Mouse (Mus musculus) MEL (cell line): Measurements from ENCODE around the gene Cpeb3. TPM values are rescaled to one million over a fixed set of nuclear protein-coding genes. Genes with fewer than 3 reads are reported as not detected.
"Not testable (repeated sequence)": the region's sequence is repeated elsewhere in the genome, so short reads cannot be mapped to it uniquely, and the experiment has no call there.

Experiments
- DNase-seq: peaks from one replicate; pipeline ENCODE4 v3.0.0; 2011; ENCODE audit warnings: low read depth, low spot score
- H3K27ac ChIP-seq: 2 replicates; pipeline ENCODE4 v1.5.1; 2012; ENCODE audit warnings: low read depth, mild to moderate bottlenecking, control low read depth, low read length, moderate library complexity; ENCODE audit not compliant: control insufficient read depth
- H3K27me3 ChIP-seq, 2 experiments: fragments of 150-350 bp in 1 of 2; sonication (generic) in 1 of 2; 2 replicates each; pipeline ENCODE4 v1.6.1; 2012; ENCODE audit warnings: low read length in 2 of 2, mild to moderate bottlenecking in 2 of 2, improper control_type of control experiment in 1 of 2, moderate library complexity in 1 of 2; ENCODE audit not compliant: insufficient read depth in 2 of 2, control insufficient read depth in 1 of 2
- H3K36me3 ChIP-seq, 2 experiments: 2 replicates each; pipeline ENCODE4 v1.6.1; 2012 to 2014; ENCODE audit warnings: low read length in 2 of 2, improper control_type of control experiment in 1 of 2, inconsistent platforms in 1 of 2, mild to moderate bottlenecking in 1 of 2; ENCODE audit not compliant: insufficient read depth in 2 of 2, control insufficient read depth in 1 of 2
- H3K4me1 ChIP-seq, 2 experiments: fragments of 150-350 bp in 1 of 2; sonication (generic) in 1 of 2; 2 replicates each; pipeline ENCODE4 v1.6.1; 2012; ENCODE audit warnings: low read length in 2 of 2, improper control_type of control experiment in 1 of 2, mild to moderate bottlenecking in 1 of 2; ENCODE audit not compliant: insufficient read depth in 2 of 2, control insufficient read depth in 1 of 2
- H3K4me3 ChIP-seq, 2 experiments: fragments of 150-350 bp in 1 of 2; sonication (generic) in 1 of 2; 2 replicates each; pipeline ENCODE4 v1.5.1; 2012; ENCODE audit warnings: low read depth in 2 of 2, low read length in 2 of 2, mild to moderate bottlenecking in 2 of 2, moderate library complexity in 2 of 2, control low read depth in 1 of 2, improper control_type of control experiment in 1 of 2; ENCODE audit not compliant: control insufficient read depth in 1 of 2, insufficient read depth in 1 of 2
- H3K79me2 ChIP-seq: 2 replicates; pipeline ENCODE4 v1.6.1; 2012; ENCODE audit warnings: mild to moderate bottlenecking, low read length, moderate library complexity; ENCODE audit not compliant: control insufficient read depth, poor library complexity, insufficient read depth
- H3K9ac ChIP-seq: 2 replicates; pipeline ENCODE4 v1.6.1; 2012; ENCODE audit warnings: low read depth, mild to moderate bottlenecking, control low read depth, low read length, moderate library complexity; ENCODE audit not compliant: control insufficient read depth, poor library complexity, severe bottlenecking
- H3K9me3 ChIP-seq: fragments of 150-350 bp; sonication (generic); replicated peaks from 2 replicates; pipeline ENCODE4 v1.6.1; 2012; ENCODE audit warnings: mild to moderate bottlenecking, low read length, improper control_type of control experiment, moderate library complexity; ENCODE audit not compliant: insufficient read depth
- BHLHE40 ChIP-seq: IDR thresholded peaks from 2 replicates; pipeline ENCODE4 v1.6.1; 2012; ENCODE audit warnings: low read depth, mild to moderate bottlenecking, inconsistent platforms, low read length, improper control_type of control experiment, borderline replicate concordance
- CTCF ChIP-seq, 3 experiments: IDR thresholded peaks in 2 of 3; conservative IDR thresholded peaks in 1 of 3; 2 replicates each; pipeline ENCODE4 v1.5.1; 2011 to 2012; ENCODE audit warnings: low read length in 3 of 3, low read depth in 2 of 3, mild to moderate bottlenecking in 2 of 3, improper control_type of control experiment in 1 of 3, inconsistent platforms in 1 of 3, mixed read lengths in 1 of 3, moderate library complexity in 1 of 3; ENCODE audit not compliant: control insufficient read depth in 1 of 3, insufficient read depth in 1 of 3, poor library complexity in 1 of 3, severe bottlenecking in 1 of 3
- ELF1 ChIP-seq: IDR thresholded peaks from 2 replicates; pipeline ENCODE4 v1.6.1; 2014; ENCODE audit warnings: low read depth, mild to moderate bottlenecking, inconsistent platforms, low read length, improper control_type of control experiment, moderate library complexity
- GABPA ChIP-seq: IDR thresholded peaks from 2 replicates; pipeline ENCODE4 v1.6.1; 2012; ENCODE audit warnings: low read depth, mild to moderate bottlenecking, inconsistent platforms, low read length, improper control_type of control experiment, moderate library complexity
- MYB ChIP-seq: IDR thresholded peaks from 2 replicates; pipeline ENCODE4 v1.6.1; 2011; ENCODE audit warnings: mild to moderate bottlenecking, low read depth, low read length, improper control_type of control experiment
- MYC ChIP-seq: IDR thresholded peaks from 2 replicates; pipeline ENCODE4 v1.6.1; 2011; ENCODE audit warnings: low read depth, mild to moderate bottlenecking, low read length, improper control_type of control experiment, moderate library complexity
- NELFE ChIP-seq: IDR thresholded peaks from 2 replicates; pipeline ENCODE4 v1.6.1; 2011; ENCODE audit warnings: low read depth, low read length, improper control_type of control experiment
- POLR2AphosphoS2 ChIP-seq: IDR thresholded peaks from 2 replicates; pipeline ENCODE4 v1.6.1; 2011; ENCODE audit warnings: low read length, improper control_type of control experiment
- POLR2AphosphoS5 ChIP-seq: IDR thresholded peaks from 2 replicates; pipeline ENCODE4 v1.6.1; 2012; ENCODE audit warnings: low read depth, borderline replicate concordance, mild to moderate bottlenecking, inconsistent platforms, low read length, moderate library complexity, mixed read lengths
- RAD21 ChIP-seq: IDR thresholded peaks from 2 replicates; pipeline ENCODE4 v1.6.1; 2011; ENCODE audit warnings: mild to moderate bottlenecking, low read depth, low read length, improper control_type of control experiment
- RCOR1 ChIP-seq: IDR thresholded peaks from 2 replicates; pipeline ENCODE4 v1.6.1; 2012; ENCODE audit warnings: low read depth, mild to moderate bottlenecking, inconsistent platforms, low read length, improper control_type of control experiment
- SIN3A ChIP-seq: IDR thresholded peaks from 2 replicates; pipeline ENCODE4 v1.6.1; 2012; ENCODE audit warnings: low read length, improper control_type of control experiment, inconsistent platforms
- TAL1 ChIP-seq: IDR thresholded peaks from 2 replicates; pipeline ENCODE4 v1.6.1; 2012; ENCODE audit warnings: mild to moderate bottlenecking, inconsistent platforms, low read length, moderate library complexity, mixed read lengths
- TBP ChIP-seq: IDR thresholded peaks from 2 replicates; pipeline ENCODE4 v1.8.0; 2011; ENCODE audit warnings: low read depth, low read length, improper control_type of control experiment
- TCF12 ChIP-seq: IDR thresholded peaks from 2 replicates; pipeline ENCODE4 v1.6.1; 2014; ENCODE audit warnings: low read depth, mild to moderate bottlenecking, inconsistent platforms, low read length, improper control_type of control experiment, moderate library complexity
- UBTF ChIP-seq: IDR thresholded peaks from 2 replicates; pipeline ENCODE4 v1.6.1; 2012; ENCODE audit warnings: low read depth, mild to moderate bottlenecking, inconsistent platforms, low read length, improper control_type of control experiment, moderate library complexity, borderline replicate concordance; ENCODE audit not compliant: insufficient read depth
- USF1 ChIP-seq: IDR thresholded peaks from 2 replicates; pipeline ENCODE4 v1.6.1; 2014; ENCODE audit warnings: low read depth, mild to moderate bottlenecking, inconsistent platforms, low read length, improper control_type of control experiment, moderate library complexity
- USF2 ChIP-seq, 2 experiments: IDR thresholded peaks; 2 replicates each; pipeline ENCODE4 v1.6.1; 2011 to 2012; ENCODE audit warnings: improper control_type of control experiment in 2 of 2, low read length in 2 of 2, borderline replicate concordance in 1 of 2, inconsistent platforms in 1 of 2, low read depth in 1 of 2, mild to moderate bottlenecking in 1 of 2; ENCODE audit not compliant: insufficient read depth in 1 of 2
- ZC3H11A ChIP-seq: IDR thresholded peaks from 2 replicates; pipeline ENCODE4 v1.6.1; 2012; ENCODE audit warnings: low read depth, mild to moderate bottlenecking, inconsistent platforms, low read length, improper control_type of control experiment
- ZKSCAN1 ChIP-seq: IDR thresholded peaks from 2 replicates; pipeline ENCODE4 v1.6.1; 2012; ENCODE audit warnings: low read depth, mild to moderate bottlenecking, inconsistent platforms, low read length, improper control_type of control experiment, moderate library complexity
- ZNF384 ChIP-seq: IDR thresholded peaks from 2 replicates; pipeline ENCODE4 v1.6.1; 2012; ENCODE audit warnings: low read depth, mild to moderate bottlenecking, inconsistent platforms, low read length, improper control_type of control experiment
- polyA plus RNA-seq, 2 experiments: library from polyadenylated mRNA; stranded (reverse) in 1 of 2; unstranded in 1 of 2; fragments of >175 nt in 1 of 2; fragments of >200 nt in 1 of 2; gene quantifications; 2 replicates each; pipeline versions ENCODE4 v1.2.1 to v1.2.4; 2012; ENCODE audit warnings: low replicate concordance in 2 of 2, low read depth in 1 of 2; ENCODE audit not compliant: insufficient read length in 2 of 2, insufficient read depth in 1 of 2, missing spikeins in 1 of 2
- total RNA-seq: library from RNA; depleted of rRNA; stranded (reverse); fragments of 300-350 nt; gene quantifications from 2 replicates; pipeline ENCODE4 v1.2.3, GENCODE M21; 2012

Gene Cpeb3
- total and polyA plus RNA-seq, 3 experiments, result 0.35 to 0.93 TPM; not detected in 1

DNA sequence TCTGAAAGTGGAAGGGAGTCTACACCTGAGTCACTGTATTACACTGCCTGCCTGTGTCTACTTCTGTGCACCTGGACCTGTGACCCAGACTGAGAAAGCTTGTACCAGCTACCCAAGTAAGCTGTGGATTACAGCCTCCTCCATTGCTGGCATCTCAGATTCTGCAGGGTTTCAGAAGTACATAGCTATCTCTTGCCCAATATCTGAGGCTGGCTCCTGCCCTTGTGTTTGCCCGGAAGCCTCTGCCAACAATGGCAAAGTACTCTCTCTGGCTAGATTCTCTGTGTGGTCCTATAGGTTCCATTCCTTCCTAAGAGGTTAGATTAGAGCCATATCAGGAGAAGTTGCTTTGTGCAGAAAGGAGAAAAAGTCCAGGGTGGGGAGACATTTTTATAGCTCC, 129.8 kb downstream of the Cpeb3 start:
- no peak overlapping the region for H3K27ac ChIP-seq

DNA sequence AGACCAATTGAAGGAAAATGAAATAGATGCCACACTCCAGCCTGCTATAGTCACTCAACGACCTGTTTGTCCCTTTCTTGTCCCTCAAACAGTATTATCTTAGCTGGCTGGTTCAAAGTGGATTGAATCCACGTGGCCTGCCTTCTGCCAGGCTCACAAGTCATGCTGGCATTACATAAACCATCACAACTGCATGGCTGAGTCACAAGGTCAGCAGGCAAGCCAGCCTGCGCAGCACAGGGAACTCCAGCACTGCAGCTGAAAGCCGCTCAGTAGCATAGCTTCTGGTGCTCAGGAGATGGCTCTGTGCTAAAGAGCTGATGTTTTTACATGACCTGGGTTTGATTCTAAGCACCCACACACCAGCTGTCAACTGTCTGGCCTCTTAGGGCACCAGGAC, 130.3 kb downstream of the Cpeb3 start:
- Histone ChIP-seq H3K4me3 (no peak overlapping the region), H3K36me3 (peaks cover 0 to 1% of the 10 kb centered on the region in 2 experiments; a peak in 2 of 4 replicates), H3K27me3 (no peaks in the 10 kb centered on the region), H3K9ac (no peak overlapping the region), H3K9me3 (no peaks in the 10 kb centered on the region), H3K79me2 (no peaks in the 10 kb centered on the region), H3K27ac (no peak overlapping the region)
- TF ChIP-seq UBTF (no peak), POLR2AphosphoS5 (no peak), ZNF384 (no peak)
- TF ChIP-seq, all 39 proteins: peak for 0
- DNase-seq, result no peak
- no peaks in the 10 kb centered on the region; a peak in 1 of 4 replicates for H3K4me1 ChIP-seq

More for the DNA sequence above, 129.8 kb downstream of the Cpeb3 start:
- Histone ChIP-seq H3K9ac (no peak overlapping the region), H3K36me3 (no peaks in the 10 kb centered on the region), H3K4me3 (no peak overlapping the region), H3K4me1 (no peaks in the 10 kb centered on the region; a peak in 1 of 4 replicates), H3K27me3 (no peaks in the 10 kb centered on the region), H3K9me3 (no peaks in the 10 kb centered on the region), H3K79me2 (no peaks in the 10 kb centered on the region)
- DNase-seq, result no peak
- TF ChIP-seq POLR2AphosphoS2 (no peak), TCF12 (no peak), ELF1 (no peak), ZC3H11A (no peak), ZNF384 (no peak), RAD21 (no peak), TAL1 (no peak), GABPA (no peak), BHLHE40 (no peak), SIN3A (no peak), TBP (no peak), NELFE (no peak), CTCF (IDR thresholded peaks at IDR 0.05 in 2 of 3, conservative IDR thresholded peaks at IDR 0.05 in 1 of 3; ENCODE audit: control insufficient read depth in 1 of 3, insufficient read depth in 1 of 3, low read depth in 2 of 3, low read length in 3 of 3, poor library complexity in 1 of 3, severe bottlenecking in 1 of 3) (no peak), USF1 (no peak), MYC (no peak), ZKSCAN1 (no peak), MYB (no peak), USF2 (IDR thresholded peaks at IDR 0.05; ENCODE audit: borderline replicate concordance in 1 of 2, insufficient read depth in 1 of 2, low read depth in 1 of 2, low read length in 2 of 2) (no peak), RCOR1 (no peak)

DNA sequence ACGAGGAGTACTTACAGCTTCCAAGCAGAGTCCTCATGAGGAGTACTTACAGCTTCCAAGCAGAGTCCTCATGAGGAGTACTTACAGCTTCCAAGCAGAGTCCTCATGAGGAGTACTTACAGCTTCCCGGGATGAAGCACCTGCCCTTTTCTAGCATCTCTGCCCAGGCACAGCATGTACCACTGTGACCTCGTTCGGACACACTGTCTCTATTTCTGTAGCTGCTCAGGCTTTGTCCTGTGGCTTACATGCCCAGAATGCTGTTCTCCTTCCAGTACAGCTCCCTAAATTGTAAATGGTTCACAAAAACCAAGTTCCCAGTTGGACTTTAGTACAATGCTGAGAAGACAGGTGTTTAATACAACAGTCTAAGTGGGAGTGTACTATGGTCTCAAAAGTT, 131.1 kb downstream of the Cpeb3 start:
- H3K36me3 ChIP-seq, result not testable (repeated sequence)

More for the DNA sequence above, 131.1 kb downstream of the Cpeb3 start:
- not testable (repeated sequence) for H3K4me1 ChIP-seq, H3K9ac ChIP-seq, H3K27me3 ChIP-seq, DNase-seq, H3K27ac ChIP-seq, H3K79me2 ChIP-seq, H3K9me3 ChIP-seq, H3K4me3 ChIP-seq
